Mouse (Mus musculus) NIH3T3 (cell line): ENCODE measurements around the gene Sestd1.

Experiments used
- DNase-seq: peaks from one replicate; pipeline ENCODE4 v3.0.0-alpha.2; 2012; ENCODE audit warnings: low read depth

Sestd1 gene

GRCm38 (mm10) chr2:77173366-77173765 lies 107.0 kb downstream of the Sestd1 start:
- DNase-seq: no peak

GRCm38 (mm10) chr2:77172241-77172671 lies 108.1 kb downstream of the Sestd1 start:
- DNase-seq: no peak

GRCm38 (mm10) chr2:77171444-77172240 lies 108.8 kb downstream of the Sestd1 start:
- DNase-seq: no peak

GRCm38 (mm10) chr2:77170633-77171105 lies 109.7 kb downstream of the Sestd1 start, which contains the start of gene Ccdc141:
Gene Ccdc141 (minus strand): TSS chr2:77170636.
- DNase-seq: no peak

GRCm38 (mm10) chr2:77169916-77170632 lies 110.3 kb downstream of the Sestd1 start:
- DNase-seq: peak; percentile 65

- DNase-seq: no peak
Observed at GRCm38 (mm10) chr2:77169218-77169617, 111.2 kb downstream of the Sestd1 start.

GRCm38 (mm10) chr2:77168781-77169180 lies 111.6 kb downstream of the Sestd1 start:
- DNase-seq: no peak

- DNase-seq: no peak
Observed at GRCm38 (mm10) chr2:77168081-77168685, 112.2 kb downstream of the Sestd1 start.

GRCm38 (mm10) chr2:77166366-77166765 lies 114.0 kb downstream of the Sestd1 start:
- DNase-seq: peak; percentile 47

GRCm38 (mm10) chr2:77164662-77165061 lies 115.7 kb downstream of the Sestd1 start:
- DNase-seq: no peak

- no peak for DNase-seq
Observed at GRCm38 (mm10) chr2:77163381-77163780, 117.0 kb downstream of the Sestd1 start.

GRCm38 (mm10) chr2:77162135-77162534 lies 118.3 kb downstream of the Sestd1 start:
- no peak for DNase-seq

GRCm38 (mm10) chr2:77157546-77157945 lies 122.8 kb downstream of the Sestd1 start:
- no peak for DNase-seq

- no peak for DNase-seq
Observed at GRCm38 (mm10) chr2:77154080-77154479, 126.3 kb downstream of the Sestd1 start.

GRCm38 (mm10) chr2:77151255-77151654 lies 129.1 kb downstream of the Sestd1 start:
- no peak for DNase-seq

- no peak for DNase-seq
Observed at GRCm38 (mm10) chr2:77149576-77149975, 130.8 kb downstream of the Sestd1 start.

- DNase-seq: no peak
Observed at GRCm38 (mm10) chr2:77148215-77148614, 132.2 kb downstream of the Sestd1 start.

GRCm38 (mm10) chr2:77146968-77147367 lies 133.4 kb downstream of the Sestd1 start:
- no peak for DNase-seq

- DNase-seq: no peak
Observed at GRCm38 (mm10) chr2:77146291-77146690, 134.1 kb downstream of the Sestd1 start.

- DNase-seq: no peak
Observed at GRCm38 (mm10) chr2:77143536-77143935, 136.9 kb downstream of the Sestd1 start.

GRCm38 (mm10) chr2:77138879-77139278 lies 141.5 kb downstream of the Sestd1 start:
- no peak for DNase-seq

GRCm38 (mm10) chr2:77134906-77135305 lies 145.5 kb downstream of the Sestd1 start:
- DNase-seq: peak; percentile 39

- DNase-seq: no peak
Observed at GRCm38 (mm10) chr2:77133407-77133806, 147.0 kb downstream of the Sestd1 start.
